Mouse (Mus musculus) mature B cell (primary cell): ENCODE measurements around the gene Snrpf.

Experiments used
- in situ Hi-C: fragments of 300-500 bp; cut with MboI; formaldehyde crosslinking; loops from 2 replicates; pipeline ENCODE4 v1.14.3; 2019

Snrpf gene

GRCm38 (mm10) chr10:93589281-93589848 is at the start of gene Snrpf:
Gene Snrpf, minus strand, starts transcription at chr10:93589706.
- in situ Hi-C loops, result no loop called here

GRCm38 (mm10) chr10:93635941-93636340 is 46.4 kb upstream of the Snrpf start:
- in situ Hi-C loops, result no loop called here

- in situ Hi-C loops, result no loop called here
Measured at GRCm38 (mm10) chr10:93633971-93634370, 44.5 kb upstream of the Snrpf start.

GRCm38 (mm10) chr10:93633563-93633962 is 44.1 kb upstream of the Snrpf start:
- in situ Hi-C loops, result no loop called here

GRCm38 (mm10) chr10:93632086-93632485 is 42.6 kb upstream of the Snrpf start:
- in situ Hi-C loops, result no loop called here

GRCm38 (mm10) chr10:93630310-93630709 is 40.8 kb upstream of the Snrpf start:
- in situ Hi-C loops, result no loop called here

GRCm38 (mm10) chr10:93624151-93624550 is 34.6 kb upstream of the Snrpf start:
- in situ Hi-C loops, result no loop called here

- in situ Hi-C loops, result no loop called here
Measured at GRCm38 (mm10) chr10:93623725-93624124, 34.2 kb upstream of the Snrpf start.

- in situ Hi-C loops, result no loop called here
Measured at GRCm38 (mm10) chr10:93620438-93621179, 31.1 kb upstream of the Snrpf start.

GRCm38 (mm10) chr10:93614850-93615249 is 25.3 kb upstream of the Snrpf start:
- in situ Hi-C loops, result loop anchor here (10.0 kb wide), 1 partner anchor 150 kb away; no protein-coding TSS in a partner anchor

GRCm38 (mm10) chr10:93611419-93612007 is 22.0 kb upstream of the Snrpf start:
- in situ Hi-C loops, result loop anchor here (10.0 kb wide), 1 partner anchor 153 kb away; no protein-coding TSS in a partner anchor

GRCm38 (mm10) chr10:93610896-93611295 is 21.4 kb upstream of the Snrpf start:
- in situ Hi-C loops, result loop anchor here (10.0 kb wide), 1 partner anchor 154 kb away; no protein-coding TSS in a partner anchor

GRCm38 (mm10) chr10:93609236-93609635 is 19.7 kb upstream of the Snrpf start:
- in situ Hi-C loops, result no loop called here

GRCm38 (mm10) chr10:93608051-93608450 is 18.5 kb upstream of the Snrpf start:
- in situ Hi-C loops, result no loop called here

GRCm38 (mm10) chr10:93606326-93606725 is 16.8 kb upstream of the Snrpf start:
- in situ Hi-C loops, result no loop called here

GRCm38 (mm10) chr10:93603256-93603655 is 13.8 kb upstream of the Snrpf start:
- in situ Hi-C loops, result no loop called here

GRCm38 (mm10) chr10:93602309-93602708 is 12.8 kb upstream of the Snrpf start:
- in situ Hi-C loops, result no loop called here

GRCm38 (mm10) chr10:93596641-93597040 is 7.1 kb upstream of the Snrpf start:
- in situ Hi-C loops, result no loop called here

- in situ Hi-C loops, result no loop called here
Measured at GRCm38 (mm10) chr10:93595831-93596230, 6.3 kb upstream of the Snrpf start.

- in situ Hi-C loops, result no loop called here
Measured at GRCm38 (mm10) chr10:93594022-93594482, 4.5 kb upstream of the Snrpf start.

GRCm38 (mm10) chr10:93592456-93592855 is 3.0 kb upstream of the Snrpf start:
- in situ Hi-C loops, result no loop called here

- in situ Hi-C loops, result no loop called here
Measured at GRCm38 (mm10) chr10:93588796-93589195, 710 bp downstream of the Snrpf start.
